Mouse (Mus musculus) bone marrow, adult 2 months (tissue): ENCODE data around the gene Sorbs1.

Experiments
- CTCF ChIP-seq: fragments of 200-500 bp; IDR thresholded peaks from 2 replicates; pipeline ENCODE4 v1.5.1; 2011; ENCODE audit warnings: low read length, control low read depth; ENCODE audit not compliant: control insufficient read depth, insufficient read depth
- POLR2A ChIP-seq: fragments of 200-500 bp; IDR thresholded peaks from 2 replicates; pipeline ENCODE4 v1.6.1; 2011; ENCODE audit warnings: low read depth, mild to moderate bottlenecking, control low read depth, low read length, borderline replicate concordance; ENCODE audit not compliant: control insufficient read depth

DNA sequence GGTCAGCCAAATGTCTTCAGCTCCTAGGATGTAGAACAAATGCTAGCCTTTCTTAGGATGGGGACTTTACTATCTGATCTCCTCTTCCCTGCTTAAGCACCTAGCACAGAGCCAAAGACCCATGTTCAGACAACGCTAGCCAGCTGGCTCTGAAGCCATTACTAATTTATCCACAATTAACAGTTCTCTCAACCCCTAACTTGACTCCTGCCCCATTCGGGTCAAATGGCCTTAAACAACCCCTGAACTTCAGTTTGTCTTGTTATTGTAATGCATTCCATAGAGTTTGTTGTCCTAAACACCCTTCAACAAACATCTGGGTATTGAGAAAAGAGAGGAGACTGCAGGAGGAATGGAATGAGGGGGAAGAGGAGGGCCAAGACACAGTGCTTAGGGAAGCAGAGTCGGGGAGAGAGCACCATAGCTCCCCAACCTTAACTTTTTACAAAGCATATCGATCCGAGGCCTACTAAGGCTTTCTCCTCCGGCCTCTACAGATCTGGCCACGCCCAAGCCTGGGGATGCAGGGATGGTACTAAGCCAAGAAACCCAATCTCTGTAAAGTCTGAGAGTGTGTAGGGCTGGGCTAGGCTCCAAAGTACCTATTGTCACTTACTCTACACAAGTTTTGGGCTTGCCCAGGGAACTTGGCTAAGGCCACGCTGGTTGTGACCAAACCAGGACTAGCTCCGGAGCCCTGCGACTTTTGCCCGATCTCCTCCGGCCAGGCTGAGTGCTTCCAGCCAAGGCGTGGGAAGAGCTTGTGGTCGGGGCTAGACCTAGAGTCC, 238.0 kb downstream of the Sorbs1 start:
- TF ChIP-seq CTCF (no peak), POLR2A (no peak)
